In genomic region chr10:39731736-39732265, GRCm38 (mm10) we compare ENCODE assay signal across 8 mouse cellular contexts. TPM values are rescaled to one million over a fixed set of nuclear protein-coding genes. Genes with fewer than 3 reads are reported as not detected.
DNase-seq lines count a peak whose midpoint lies in the region; ATAC-seq lines count a peak whose summit lies in the region.

Gene Rev3l, plus strand, starts transcription at chr10:39732118.

- no peaks in the 10 kb centered on the region for H3K9me3 ChIP-seq in intestine, embryonic 16.5 days (ENCODE audit: control insufficient read depth, low read length)

- H3K4me3 ChIP-seq in intestine, embryonic 16.5 days (ENCODE audit: low read length): peak within 1 kb of the TSS; percentile 93

- H3K9ac ChIP-seq in intestine, embryonic 16.5 days (ENCODE audit: low read depth, low read length): peak within 1 kb of the TSS; percentile 97

- DNase-seq in adrenal gland, adult 8-10 months: peak; percentile 84
- peak; percentile 96 for DNase-seq in embryo, embryonic 9.5 days (ENCODE audit: extremely low spot score)
- DNase-seq in gastrocnemius, postnatal 4 days (ENCODE audit: low spot score in 2 of 2): peak; percentile 92 to 95
- DNase-seq in left cerebral cortex, postnatal 25 days (ENCODE audit: low spot score in 2 of 2): peak; percentile 88 to 89
- DNase-seq in mesoderm, embryonic 11.5 days (ENCODE audit: low read depth, low spot score): peak; percentile 94
- peak; percentile 87 for DNase-seq in right cerebral cortex, postnatal 25 days
- DNase-seq in urinary bladder, postnatal 4 days (ENCODE audit: low spot score in 2 of 2): peak; percentile 93

- peak within 1 kb of the TSS; percentile 81 for H3K4me2 ChIP-seq in intestine, embryonic 16.5 days (ENCODE audit: low read depth, low read length)

- WGBS in intestine, embryonic 16.5 days: under 1% methylated on average over 42 of the region's 64 CpGs

- intact Hi-C loops in left cerebral cortex, postnatal 25 days (cut with DNase I): loop anchor here (1.0 to 5.0 kb wide), 4 partner anchors 102 to 560 kb away; no protein-coding TSS in a partner anchor

- peak within 1 kb of the TSS; percentile 100 for H3K27ac ChIP-seq in intestine, embryonic 16.5 days (ENCODE audit: low read length)

- H3K27me3 ChIP-seq in intestine, embryonic 16.5 days (replicated peaks; ENCODE audit: control insufficient read depth, insufficient read depth, low read length): no peaks in the 10 kb centered on the region

- no peaks in the 10 kb centered on the region for H3K36me3 ChIP-seq in intestine, embryonic 16.5 days (ENCODE audit: control insufficient read depth, insufficient read depth, low read length)

- ATAC-seq in intestine, embryonic 16.5 days: peak; percentile 83

- H3K4me1 ChIP-seq in intestine, embryonic 16.5 days (ENCODE audit: control insufficient read depth, insufficient read depth, low read length): peaks cover 6% of the 10 kb centered on the region; the same call in 1 of the 2 replicates

RNA-seq across cellular contexts. Expression of gene Rev3l, which starts in this region (rescaled TPM):
- 10 to 100 TPM; 21.0 to 34.0 (median 26.8) TPM for total RNA-seq in adrenal gland, adult 8-10 months (2022)
- 10 to 100 TPM; 51.9 to 57.4 TPM for total RNA-seq in gastrocnemius, postnatal 4 days (2021)
- 8.5 and 8.7 TPM in 2 replicates for polyA plus RNA-seq in intestine, embryonic 16.5 days (2015; fragmentation: Nextera tagmentation; extraction: Ambion mirVana)
- total RNA-seq in left cerebral cortex, postnatal 25 days (2021): 10 to 100 TPM; 24.7 to 28.5 TPM

Comparison
In these comparisons a context has a peak if more than half of its experiments do, and no peak if none do; other contexts are left out.
1. Peak in every context shown above with its lines: DNase-seq, ATAC-seq, H3K4me3 ChIP-seq and H3K27ac ChIP-seq.